Mouse (Mus musculus) E14TG2a.4 (cell line): Measurements from ENCODE around the gene Syn3.

Source experiments
- CTCF ChIP-seq: conservative IDR thresholded peaks from 2 replicates; pipeline ENCODE4 v1.5.1; 2014; ENCODE audit warnings: low read length
- NANOG ChIP-seq: IDR thresholded peaks from 2 replicates; pipeline ENCODE4 v1.6.1; 2014; ENCODE audit warnings: borderline replicate concordance, low read length, mixed read lengths
- POU5F1 ChIP-seq: IDR thresholded peaks from 2 replicates; pipeline ENCODE4 v1.6.1; 2014; ENCODE audit warnings: low read length, borderline replicate concordance

DNA sequence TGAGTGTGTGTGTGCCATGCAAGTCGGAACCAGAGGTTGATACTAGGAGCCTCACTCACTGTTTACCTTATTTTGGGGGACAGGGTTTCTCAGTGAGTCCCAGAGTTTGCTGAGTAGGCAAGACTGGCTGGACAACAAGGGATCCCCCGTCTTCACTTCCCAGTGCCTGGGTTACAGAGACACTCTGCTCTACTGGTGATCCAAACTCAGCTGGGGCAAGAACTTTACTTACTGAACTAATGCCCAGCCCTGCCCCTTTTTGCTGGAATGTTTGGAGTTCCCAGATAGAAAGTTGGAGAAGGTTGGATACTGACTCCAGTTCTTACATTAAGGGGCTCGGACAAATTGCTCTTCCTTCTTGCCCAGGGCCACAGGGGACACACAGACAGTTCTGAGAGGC, 109.3 kb downstream of the Syn3 start:
- TF ChIP-seq CTCF, result no peak
- no peak for TF ChIP-seq POU5F1
- no peak for TF ChIP-seq NANOG
